8 mouse cellular contexts compared by ENCODE assay signal in genomic region chr7:105738948-105739347, GRCm38 (mm10). TPM values are rescaled to one million over a fixed set of nuclear protein-coding genes. Genes with fewer than 3 reads are reported as not detected.
A peak's percentile ranks its signal among the peaks of the same experiment; 100 is the strongest.
DNase-seq lines count a peak whose midpoint lies in the region; ATAC-seq and TF ChIP-seq lines count a peak whose summit lies in the region.

No protein-coding gene starts in this region.

- TF ChIP-seq CTCF in testis, adult 2 months (IDR thresholded peaks at IDR 0.05; ENCODE audit: control insufficient read depth, insufficient read depth, insufficient replicate concordance, low read depth, low read length) = no peak

- H3K9me3 ChIP-seq in hindbrain, embryonic 16.5 days (ENCODE audit: control insufficient read depth, low read length) = no peaks in the 10 kb centered on the region
- H3K9me3 ChIP-seq in liver, embryonic 13.5 days (replicated peaks) = no peaks in the 10 kb centered on the region
- H3K9me3 ChIP-seq in neural tube, embryonic 14.5 days (ENCODE audit: control insufficient read depth, low read length) = no peaks in the 10 kb centered on the region

- H3K4me3 ChIP-seq in testis, adult 2 months (ENCODE audit: control insufficient read depth, low read depth, low read length) = no peak overlapping the region; the same call in 1 of the 2 replicates
- no peak overlapping the region for H3K4me3 ChIP-seq in hindbrain, embryonic 16.5 days (ENCODE audit: low read length)
- peak overlapping the region; percentile 89 for H3K4me3 ChIP-seq in liver, embryonic 13.5 days (replicated peaks)
- no peak overlapping the region for H3K4me3 ChIP-seq in neural tube, embryonic 14.5 days (ENCODE audit: low read depth, low read length)

- H3K27me3 ChIP-seq in testis, adult 2 months (ENCODE audit: control insufficient read depth, insufficient read depth, low read length) = no peaks in the 10 kb centered on the region
- H3K27me3 ChIP-seq in hindbrain, embryonic 16.5 days (replicated peaks; ENCODE audit: control insufficient read depth, insufficient read depth, low read length) = no peaks in the 10 kb centered on the region
- no peaks in the 10 kb centered on the region for H3K27me3 ChIP-seq in liver, embryonic 13.5 days
- no peaks in the 10 kb centered on the region for H3K27me3 ChIP-seq in neural tube, embryonic 14.5 days (ENCODE audit: control insufficient read depth, insufficient read depth, low read length)

- no peak overlapping the region for H3K9ac ChIP-seq in hindbrain, embryonic 16.5 days (ENCODE audit: low read depth, low read length)
- peak overlapping the region; percentile 95 for H3K9ac ChIP-seq in liver, embryonic 13.5 days
- H3K9ac ChIP-seq in neural tube, embryonic 14.5 days (replicated peaks; ENCODE audit: low read depth, low read length) = no peak overlapping the region

- H3K4me1 ChIP-seq in testis, adult 2 months (ENCODE audit: control insufficient read depth, insufficient read depth, low read length) = peaks cover 3% of the 10 kb centered on the region
- H3K4me1 ChIP-seq in hindbrain, embryonic 16.5 days (ENCODE audit: control insufficient read depth, insufficient read depth, low read depth, low read length) = peaks cover 25% of the 10 kb centered on the region
- H3K4me1 ChIP-seq in liver, embryonic 13.5 days (replicated peaks) = peaks cover 66% of the 10 kb centered on the region
- H3K4me1 ChIP-seq in neural tube, embryonic 14.5 days (ENCODE audit: control insufficient read depth, insufficient read depth, low read length) = peaks cover 18% of the 10 kb centered on the region

- 38% methylated on average over 3 of the region's 3 CpGs for WGBS in hindbrain, embryonic 16.5 days
- 23% methylated on average over 3 of the region's 3 CpGs for WGBS in liver, embryonic 13.5 days (ENCODE audit: insufficient replicate concordance)
- WGBS in neural tube, embryonic 14.5 days = 34% methylated on average over 3 of the region's 3 CpGs

- H3K27ac ChIP-seq in testis, adult 2 months (ENCODE audit: control insufficient read depth, insufficient read depth, low read depth, low read length) = peak overlapping the region; percentile 71
- peak overlapping the region; percentile 45; the same call in 1 of the 2 replicates for H3K27ac ChIP-seq in hindbrain, embryonic 16.5 days (ENCODE audit: low read depth, low read length)
- H3K27ac ChIP-seq in liver, embryonic 13.5 days = peak overlapping the region; percentile 91
- no peak overlapping the region for H3K27ac ChIP-seq in neural tube, embryonic 14.5 days (ENCODE audit: low read depth, low read length)

- no peaks in the 10 kb centered on the region for H3K36me3 ChIP-seq in testis, adult 2 months (ENCODE audit: control insufficient read depth, insufficient read depth, low read length)
- H3K36me3 ChIP-seq in hindbrain, embryonic 16.5 days (ENCODE audit: control insufficient read depth, insufficient read depth, low read length) = peaks cover 20% of the 10 kb centered on the region
- H3K36me3 ChIP-seq in liver, embryonic 13.5 days = peaks cover 47% of the 10 kb centered on the region
- H3K36me3 ChIP-seq in neural tube, embryonic 14.5 days (ENCODE audit: control insufficient read depth, insufficient read depth, low read length) = peaks cover 17% of the 10 kb centered on the region; the same call in 1 of the 2 replicates

- DNase-seq in testis, postnatal 10 days (ENCODE audit: low spot score) = no peak
- DNase-seq in gastrocnemius, adult 18-20 months (ENCODE audit: low spot score) = peak; percentile 69
- peak; percentile 28 for DNase-seq in liver, embryonic 13.5 days
- no peak for DNase-seq in thymus, postnatal 4 days
- no peak for DNase-seq in layer of hippocampus, postnatal 25 days (ENCODE audit: extremely low spot score in 1 of 2, low spot score in 1 of 2)

- TF ChIP-seq POLR2A in testis, adult 2 months (IDR thresholded peaks at IDR 0.05; ENCODE audit: control insufficient read depth, low read depth, low read length) = no peak

- ATAC-seq in hindbrain, embryonic 16.5 days = no peak
- ATAC-seq in liver, embryonic 13.5 days (ENCODE audit: low read depth) = no peak
- ATAC-seq in neural tube, embryonic 14.5 days (ENCODE audit: low read depth) = no peak

- H3K4me2 ChIP-seq in hindbrain, embryonic 16.5 days (ENCODE audit: low read length) = peak overlapping the region; percentile 6
- H3K4me2 ChIP-seq in liver, embryonic 13.5 days = peak overlapping the region; percentile 95
- peak overlapping the region; percentile 23; the same call in 1 of the 2 replicates for H3K4me2 ChIP-seq in neural tube, embryonic 14.5 days (ENCODE audit: low read depth, low read length)

RNA-seq across cellular contexts. Expression of gene Rrp8, which starts 1.8 kb away (rescaled TPM):
- 2.1 and 2.4 TPM in 2 replicates for polyA plus RNA-seq in testis, adult 2 months (2012; rRNA removed)
- 10 to 100 TPM in 1 of 2 experiments, 1 to 10 TPM in 1; 10.0 to 10.5 TPM for total RNA-seq in gastrocnemius, adult 18-20 months (2021)
- polyA plus RNA-seq in hindbrain, embryonic 16.5 days (2015; fragmentation: Nextera tagmentation; extraction: Ambion mirVana) = 26.3 and 26.4 TPM in 2 replicates
- 25.2 and 27.4 TPM in 2 replicates for polyA plus RNA-seq in liver, embryonic 13.5 days (2015; fragmentation: Nextera tagmentation; extraction: Ambion mirVana)
- 22.9 and 28.5 TPM in 2 replicates for polyA plus RNA-seq in neural tube, embryonic 14.5 days (2014; fragmentation: Nextera tagmentation; extraction: Ambion mirVana)
- total RNA-seq in layer of hippocampus, postnatal 25 days (2021) = 10 to 100 TPM in 1 of 2 experiments, 1 to 10 TPM in 1; 9.2 to 10.7 TPM

RNA-seq across cellular contexts. Expression of gene Ilk, which starts 2.6 kb away (rescaled TPM):
- polyA plus RNA-seq in testis, adult 2 months (2012; rRNA removed) = 42.9 and 44.0 TPM in 2 replicates
- total RNA-seq in gastrocnemius, adult 18-20 months (2021) = 10 to 100 TPM; 38.4 to 44.4 TPM
- polyA plus RNA-seq in hindbrain, embryonic 16.5 days (2015; fragmentation: Nextera tagmentation; extraction: Ambion mirVana) = 172 and 211 TPM in 2 replicates
- 125 and 138 TPM in 2 replicates for polyA plus RNA-seq in liver, embryonic 13.5 days (2015; fragmentation: Nextera tagmentation; extraction: Ambion mirVana)
- 182 and 227 TPM in 2 replicates for polyA plus RNA-seq in neural tube, embryonic 14.5 days (2014; fragmentation: Nextera tagmentation; extraction: Ambion mirVana)
- 10 to 100 TPM; 79.7 to 88.1 TPM for total RNA-seq in layer of hippocampus, postnatal 25 days (2021)

RNA-seq across cellular contexts. Expression of gene Taf10, which starts 5.2 kb away (rescaled TPM):
- 472 and 503 TPM in 2 replicates for polyA plus RNA-seq in testis, adult 2 months (2012; rRNA removed)
- total RNA-seq in gastrocnemius, adult 18-20 months (2021) = 10 to 100 TPM; 89.8 to 98.3 TPM
- 87.5 and 91.0 TPM in 2 replicates for polyA plus RNA-seq in hindbrain, embryonic 16.5 days (2015; fragmentation: Nextera tagmentation; extraction: Ambion mirVana)
- 130 and 158 TPM in 2 replicates for polyA plus RNA-seq in liver, embryonic 13.5 days (2015; fragmentation: Nextera tagmentation; extraction: Ambion mirVana)
- 118 and 120 TPM in 2 replicates for polyA plus RNA-seq in neural tube, embryonic 14.5 days (2014; fragmentation: Nextera tagmentation; extraction: Ambion mirVana)
- total RNA-seq in layer of hippocampus, postnatal 25 days (2021) = 100 to 1,000 TPM; 122 to 128 TPM

RNA-seq across cellular contexts. Expression of gene Tpp1, which starts 13.1 kb away (rescaled TPM):
- 9.9 and 10.5 TPM in 2 replicates for polyA plus RNA-seq in testis, adult 2 months (2012; rRNA removed)
- 10 to 100 TPM; 41.7 to 52.2 TPM for total RNA-seq in gastrocnemius, adult 18-20 months (2021)
- polyA plus RNA-seq in hindbrain, embryonic 16.5 days (2015; fragmentation: Nextera tagmentation; extraction: Ambion mirVana) = 56.1 and 58.1 TPM in 2 replicates
- 51.2 and 63.6 TPM in 2 replicates for polyA plus RNA-seq in liver, embryonic 13.5 days (2015; fragmentation: Nextera tagmentation; extraction: Ambion mirVana)
- polyA plus RNA-seq in neural tube, embryonic 14.5 days (2014; fragmentation: Nextera tagmentation; extraction: Ambion mirVana) = 39.2 and 52.7 TPM in 2 replicates
- total RNA-seq in layer of hippocampus, postnatal 25 days (2021) = 10 to 100 TPM; 61.4 to 61.8 TPM

RNA-seq across cellular contexts. Expression of gene Dchs1, which starts 48.5 kb away (rescaled TPM):
- 3.2 and 5.5 TPM in 2 replicates for polyA plus RNA-seq in testis, adult 2 months (2012; rRNA removed)
- 1 to 10 TPM; 2.1 to 3.7 TPM for total RNA-seq in gastrocnemius, adult 18-20 months (2021)
- 9.8 and 12.3 TPM in 2 replicates for polyA plus RNA-seq in hindbrain, embryonic 16.5 days (2015; fragmentation: Nextera tagmentation; extraction: Ambion mirVana)
- 0.73 and 0.74 TPM in 2 replicates for polyA plus RNA-seq in liver, embryonic 13.5 days (2015; fragmentation: Nextera tagmentation; extraction: Ambion mirVana)
- 20.7 and 20.8 TPM in 2 replicates for polyA plus RNA-seq in neural tube, embryonic 14.5 days (2014; fragmentation: Nextera tagmentation; extraction: Ambion mirVana)
- 10 to 100 TPM; 15.9 to 18.3 TPM for total RNA-seq in layer of hippocampus, postnatal 25 days (2021)

Comparison
In these comparisons a context has a peak if more than half of its experiments do, and no peak if none do; other contexts are left out.
1. DNase-seq: peak in gastrocnemius, adult 18-20 months (single experiment) and liver, embryonic 13.5 days (single experiment); none in testis, postnatal 10 days (single experiment), thymus, postnatal 4 days (single experiment) and layer of hippocampus, postnatal 25 days (0 of 2).
2. H3K4me2 ChIP-seq: peak in every context shown above with its lines; median percentile 95 in liver, embryonic 13.5 days; 23 in neural tube, embryonic 14.5 days; 6 in hindbrain, embryonic 16.5 days.